Mouse (Mus musculus): ENCODE data around the gene Oxsm. TPM values are rescaled to one million over a fixed set of nuclear protein-coding genes. Genes with fewer than 3 reads are reported as not detected.

Gene Oxsm
- total RNA-seq, 2 experiments from 2014 or later: 10.3 to 11.0 TPM

Other genes starting within 250 kb of the Oxsm start
- gene Ngly1, start 528 bp downstream of the Oxsm start, total RNA-seq (2021): 10 to 100 TPM; 27.3 to 32.1 TPM
- 100 to 1,000 TPM; 220 to 249 TPM for gene Top2b, start 115.4 kb upstream of the Oxsm start, total RNA-seq (2021)